Mouse (Mus musculus) embryo, embryonic 9.5 days (tissue): ENCODE results near the gene Cnbp.
A peak's percentile ranks its signal among the peaks of the same experiment; 100 is the strongest.

ENCODE experiments used
- DNase-seq: peaks from one replicate; pipeline ENCODE4 v3.0.0-alpha.2; 2017; ENCODE audit errors: extremely low spot score

The Cnbp gene

GRCm38 (mm10) chr6:87850155-87850899, 579 bp downstream of the Cnbp start:
- peak; percentile 65 for DNase-seq

GRCm38 (mm10) chr6:87849780-87850154, 1.1 kb downstream of the Cnbp start:
- no peak for DNase-seq

- DNase-seq: no peak
Measured at GRCm38 (mm10) chr6:87846813-87847212, 4.1 kb downstream of the Cnbp start.

DNA sequence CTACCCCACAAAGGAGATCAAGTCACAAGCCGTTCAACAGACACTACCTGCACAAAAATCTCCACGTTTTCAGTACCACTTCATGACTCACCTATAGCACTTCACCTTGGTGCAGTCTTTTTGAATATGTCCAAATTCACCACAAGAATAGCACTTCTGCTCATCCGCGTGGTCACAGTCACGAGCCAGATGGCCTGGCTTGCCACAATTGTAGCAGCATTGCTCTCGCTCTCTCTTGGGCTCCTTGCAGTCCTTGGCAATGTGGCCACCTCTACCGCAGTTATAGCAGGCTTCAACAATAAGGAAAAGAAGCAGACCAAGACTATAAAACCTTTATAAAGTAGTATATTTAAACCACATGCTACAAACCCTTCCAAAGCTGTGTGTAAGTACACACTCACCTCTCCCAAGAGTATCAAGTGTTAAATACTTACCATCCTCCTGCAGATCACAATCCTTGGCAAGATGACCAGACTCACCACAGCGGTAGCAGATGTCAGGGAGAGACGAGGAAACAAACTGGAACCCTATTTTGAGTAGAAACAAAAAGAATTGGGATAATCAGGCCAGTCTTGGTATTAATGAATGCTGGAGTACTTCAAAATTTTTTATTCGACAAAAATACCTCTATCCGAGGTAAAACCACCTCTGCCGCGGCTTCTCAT, 5.7 kb downstream of the Cnbp start:
- DNase-seq: no peak

GRCm38 (mm10) chr6:87842254-87842653, 8.7 kb downstream of the Cnbp start:
- no peak for DNase-seq

DNA sequence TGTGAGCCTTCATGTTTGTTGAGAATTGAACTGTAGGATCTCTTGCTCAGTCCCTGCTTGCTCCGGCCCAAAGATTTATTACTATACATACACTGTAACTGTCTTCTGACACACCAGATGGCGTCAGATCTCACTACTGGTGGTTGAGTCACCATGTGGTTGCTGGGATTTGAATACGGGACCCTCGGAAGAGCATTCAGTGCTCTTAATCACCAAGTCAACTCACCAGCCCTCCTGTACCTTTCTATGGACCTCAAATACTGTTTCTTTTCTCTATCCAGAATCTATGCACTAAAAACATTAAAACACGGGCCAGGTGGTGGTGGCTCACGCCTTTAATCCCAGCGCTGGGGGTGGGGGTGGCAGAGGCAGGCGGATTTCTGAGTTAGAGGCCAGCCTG, 9.3 kb downstream of the Cnbp start:
- no peak for DNase-seq

GRCm38 (mm10) chr6:87839797-87840341, 11.0 kb downstream of the Cnbp start:
- DNase-seq: no peak

GRCm38 (mm10) chr6:87838551-87839197, 12.2 kb downstream of the Cnbp start, which contains the start of gene Isy1:
Gene Isy1, minus strand, starts transcription at chr6:87838798.
- peak; percentile 96 for DNase-seq

- DNase-seq: no peak
Measured at GRCm38 (mm10) chr6:87835695-87836094, 15.2 kb downstream of the Cnbp start, which contains the start of gene Gm45140. Gene Gm45140, minus strand, starts transcription at chr6:87835795.

GRCm38 (mm10) chr6:87820366-87820765, 30.5 kb downstream of the Cnbp start:
- no peak for DNase-seq

DNA sequence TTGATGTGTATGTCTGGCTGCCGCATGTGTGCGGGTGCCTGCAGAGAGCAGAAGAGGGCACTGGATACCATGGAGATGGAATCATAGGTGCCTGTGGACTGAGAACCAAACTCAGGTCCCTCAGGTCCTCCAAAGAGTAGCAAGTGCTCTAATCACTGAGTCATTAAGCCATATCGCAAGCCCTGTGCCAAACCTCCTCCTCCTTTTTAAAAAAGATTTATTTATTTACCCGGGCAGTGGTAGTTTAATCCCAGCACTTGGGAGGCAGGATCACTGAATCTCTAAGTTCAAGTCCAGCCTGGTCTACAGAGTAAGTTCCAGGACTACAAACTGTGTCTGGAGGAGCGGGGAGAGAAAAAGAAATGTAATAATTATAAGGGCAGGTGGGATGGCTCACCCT, 36.4 kb downstream of the Cnbp start:
- no peak for DNase-seq

GRCm38 (mm10) chr6:87812656-87813055, 38.2 kb downstream of the Cnbp start:
- no peak for DNase-seq

GRCm38 (mm10) chr6:87811675-87812338, 39.1 kb downstream of the Cnbp start, which contains the start of gene Rab43:
Gene Rab43, minus strand, starts transcription at chr6:87812164.
- DNase-seq: peak; percentile 95

- DNase-seq: no peak
Measured at GRCm38 (mm10) chr6:87810713-87811669, 39.9 kb downstream of the Cnbp start.

- DNase-seq: no peak
Measured at GRCm38 (mm10) chr6:87810311-87810710, 40.6 kb downstream of the Cnbp start.

DNA sequence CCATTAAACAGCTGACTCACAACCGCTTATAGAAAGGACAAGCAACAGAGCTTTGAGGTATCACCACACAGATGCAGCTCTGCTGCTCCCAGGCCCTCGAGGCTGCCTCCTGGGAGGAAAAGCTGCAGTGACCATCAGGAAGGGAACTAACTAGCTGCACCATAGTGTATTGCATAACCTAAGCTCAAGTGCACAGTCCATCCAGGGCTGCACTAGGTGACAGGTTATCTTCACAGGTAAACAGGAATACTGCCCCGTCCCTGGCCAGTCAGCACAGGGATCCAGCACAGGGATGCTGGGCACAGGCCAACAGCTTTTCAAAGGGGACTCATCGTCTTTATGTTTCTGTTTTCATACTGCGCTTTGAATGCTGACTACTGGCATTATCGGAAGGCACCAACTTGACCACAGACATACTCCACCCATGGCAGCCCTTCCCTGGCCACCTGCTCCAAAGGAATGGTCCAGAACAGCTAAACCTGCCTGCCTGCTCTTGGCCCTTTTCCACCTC, 41.2 kb downstream of the Cnbp start:
- DNase-seq: no peak

DNA sequence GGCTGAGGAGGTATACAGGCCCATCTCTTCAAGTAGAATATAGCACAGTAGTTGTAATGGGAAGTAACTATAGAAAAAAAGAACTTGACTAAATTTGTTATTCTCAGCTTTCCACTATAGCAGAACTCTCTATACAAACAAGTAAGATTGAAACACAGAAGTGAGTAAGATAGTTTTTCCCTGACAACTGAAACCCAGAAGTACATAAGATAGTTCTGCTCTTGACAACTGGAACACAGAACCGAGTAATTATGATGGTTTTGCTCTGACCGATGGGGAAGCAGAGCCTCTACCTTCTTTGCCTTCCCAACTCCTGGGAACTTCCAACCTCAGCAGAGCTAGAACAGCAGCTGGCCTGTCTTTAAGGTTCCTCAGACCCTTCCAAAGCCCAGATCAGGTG, 41.8 kb downstream of the Cnbp start:
- no peak for DNase-seq

DNA sequence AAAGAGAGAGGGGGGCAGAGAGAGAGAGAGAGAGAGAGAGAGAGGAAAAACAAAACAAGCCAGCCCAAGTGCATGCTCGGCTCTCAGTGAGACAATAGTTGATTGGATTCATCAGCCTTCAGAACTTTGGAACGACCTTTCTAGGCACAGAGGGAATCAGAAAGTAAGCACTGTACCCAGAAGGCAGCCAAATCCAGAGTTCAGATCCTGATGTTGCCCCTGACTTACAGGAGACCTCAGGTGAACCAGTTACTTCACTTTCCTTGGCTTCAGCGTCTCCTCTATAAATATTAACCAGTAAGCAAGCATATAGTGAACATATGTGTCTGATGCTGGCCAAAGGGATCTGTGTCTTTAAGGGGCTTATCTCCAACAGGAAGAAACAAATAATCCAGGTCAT, 42.4 kb downstream of the Cnbp start:
- no peak for DNase-seq

- DNase-seq: no peak
Measured at GRCm38 (mm10) chr6:87807735-87808440, 43.0 kb downstream of the Cnbp start.

GRCm38 (mm10) chr6:87806857-87807256, 44.0 kb downstream of the Cnbp start:
- DNase-seq: no peak
